Mouse (Mus musculus) monocyte, adult 2 months (primary cell): ENCODE results near the gene Miga2.

Source experiments
- DNase-seq, 2 experiments: peaks; one replicate each; pipeline ENCODE4 v3.0.0; 2022; ENCODE audit warnings: low spot score in 2 of 2, low read depth in 1 of 2

Miga2 gene

GRCm38 (mm10) chr2:30393370-30393656 lies 29.3 kb downstream of the Miga2 start:
- DNase-seq: no peak

- no peak for DNase-seq
Observed at GRCm38 (mm10) chr2:30395757-30396156, 31.7 kb downstream of the Miga2 start.

- DNase-seq: no peak
Observed at GRCm38 (mm10) chr2:30396246-30396645, 32.2 kb downstream of the Miga2 start.

- no peak for DNase-seq
Observed at GRCm38 (mm10) chr2:30397986-30398512, 34.0 kb downstream of the Miga2 start.

- DNase-seq: no peak
Observed at GRCm38 (mm10) chr2:30399191-30400171, 35.4 kb downstream of the Miga2 start.

- DNase-seq: no peak
Observed at GRCm38 (mm10) chr2:30401581-30401980, 37.5 kb downstream of the Miga2 start.

GRCm38 (mm10) chr2:30402351-30402826 lies 38.4 kb downstream of the Miga2 start:
- no peak for DNase-seq

GRCm38 (mm10) chr2:30402843-30403242 lies 38.8 kb downstream of the Miga2 start:
- no peak for DNase-seq

- no peak for DNase-seq
Observed at GRCm38 (mm10) chr2:30403870-30404269, 39.8 kb downstream of the Miga2 start.

- DNase-seq: no peak
Observed at GRCm38 (mm10) chr2:30407221-30407620, 43.2 kb downstream of the Miga2 start.

- DNase-seq: no peak
Observed at GRCm38 (mm10) chr2:30407778-30408177, 43.7 kb downstream of the Miga2 start.

GRCm38 (mm10) chr2:30408452-30409100 lies 44.5 kb downstream of the Miga2 start:
- no peak for DNase-seq

- DNase-seq: no peak
Observed at GRCm38 (mm10) chr2:30409454-30410176, 45.6 kb downstream of the Miga2 start.

GRCm38 (mm10) chr2:30413038-30413973 lies 49.3 kb downstream of the Miga2 start:
- no peak for DNase-seq

GRCm38 (mm10) chr2:30414101-30414500 lies 50.1 kb downstream of the Miga2 start:
- DNase-seq: no peak

- no peak for DNase-seq
Observed at GRCm38 (mm10) chr2:30414681-30415080, 50.6 kb downstream of the Miga2 start.

- DNase-seq: peak; percentile 71 to 74
Observed at GRCm38 (mm10) chr2:30415157-30415935, 51.3 kb downstream of the Miga2 start, which contains the start of gene Crat. Crat (minus strand) TSS chr2:30415813.

- peak; percentile 81 to 88 for DNase-seq
Observed at GRCm38 (mm10) chr2:30415936-30416648, 52.1 kb downstream of the Miga2 start, which contains the start of gene Ptpa. Ptpa (plus strand) TSS chr2:30416039.

GRCm38 (mm10) chr2:30416649-30416965 lies 52.6 kb downstream of the Miga2 start:
- no peak for DNase-seq
